19 mouse cellular contexts compared by ENCODE assay signal in genomic region chr3:85308706-85309105, GRCm38 (mm10).
A peak's percentile ranks its signal among the peaks of the same experiment; 100 is the strongest.
DNase-seq lines count a peak whose midpoint lies in the region; ATAC-seq and TF ChIP-seq lines count a peak whose summit lies in the region.
"Had no signal": no experiment of that assay in that cellular context is flagged by ENCODE, and none has a peak within 500 bp of the region (broad histone marks: within the 10 kb centered on the region; RNA-seq: fewer than 3 reads in every experiment).

No protein-coding gene starts in this region.

- WGBS in forebrain, embryonic 14.5 days: 83% methylated on average over 4 of the region's 4 CpGs
- WGBS in forebrain, embryonic 13.5 days: 85% methylated on average over 4 of the region's 4 CpGs
- WGBS in midbrain, postnatal 0 days: 63% methylated on average over 4 of the region's 4 CpGs
- 79% methylated on average over 4 of the region's 4 CpGs for WGBS in midbrain, embryonic 10.5 days

- no peaks in the 10 kb centered on the region for H3K36me3 ChIP-seq in forebrain, embryonic 14.5 days (ENCODE audit: control insufficient read depth, insufficient read depth, low read length)
- H3K36me3 ChIP-seq in forebrain, embryonic 13.5 days (ENCODE audit: poor library complexity, severe bottlenecking): no peaks in the 10 kb centered on the region
- no peaks in the 10 kb centered on the region for H3K36me3 ChIP-seq in midbrain, postnatal 0 days (ENCODE audit: insufficient read depth, low read length)
- no peaks in the 10 kb centered on the region for H3K36me3 ChIP-seq in midbrain, embryonic 10.5 days
- H3K36me3 ChIP-seq: forebrain, embryonic 15.5 days had no signal

- DNase-seq in forebrain, embryonic 14.5 days (ENCODE audit: low spot score): peak; percentile 13
- peak; percentile 27 for DNase-seq in layer of hippocampus, adult 11-12 months (ENCODE audit: low spot score)
- DNase-seq in layer of hippocampus, postnatal 14 days (ENCODE audit: low spot score in 2 of 2): no peak
- peak; percentile 42 for DNase-seq in midbrain, postnatal 0 days (ENCODE audit: low spot score)
- DNase-seq in midbrain, embryonic 10.5 days (ENCODE audit: low spot score): no peak
- peak; percentile 37 for DNase-seq in left cerebral cortex, postnatal 4 days
- DNase-seq in yolk sac, embryonic 10.5 days (ENCODE audit: low spot score): no peak
- DNase-seq: adrenal gland, adult 8-10 months; B cell, adult 2 months; cerebellum, adult 9-10 months; heart, adult 2 months; kidney, adult 11 months; lung, postnatal 14 days had no signal

- no peaks in the 10 kb centered on the region for H3K27me3 ChIP-seq in forebrain, embryonic 14.5 days (replicated peaks; ENCODE audit: control insufficient read depth, insufficient read depth, low read length)
- no peaks in the 10 kb centered on the region for H3K27me3 ChIP-seq in forebrain, embryonic 13.5 days
- no peaks in the 10 kb centered on the region for H3K27me3 ChIP-seq in midbrain, postnatal 0 days (ENCODE audit: insufficient read depth, low read length)
- H3K27me3 ChIP-seq in midbrain, embryonic 10.5 days (ENCODE audit: low read depth, poor library complexity, severe bottlenecking): no peaks in the 10 kb centered on the region
- H3K27me3 ChIP-seq: forebrain, embryonic 15.5 days had no signal

- no peak overlapping the region for H3K27ac ChIP-seq in forebrain, embryonic 14.5 days (ENCODE audit: low read depth, low read length)
- H3K27ac ChIP-seq in forebrain, embryonic 13.5 days: no peak overlapping the region
- no peak overlapping the region for H3K27ac ChIP-seq in midbrain, postnatal 0 days (ENCODE audit: low read depth, low read length)
- no peak overlapping the region for H3K27ac ChIP-seq in midbrain, embryonic 10.5 days (replicated peaks)
- H3K27ac ChIP-seq: forebrain, embryonic 15.5 days; heart, adult 2 months; hindbrain, embryonic 14.5 days; kidney, postnatal 0 days; stomach, postnatal 0 days had no signal

- H3K9me3 ChIP-seq in forebrain, embryonic 14.5 days (replicated peaks; ENCODE audit: control insufficient read depth, low read length): no peaks in the 10 kb centered on the region
- no peaks in the 10 kb centered on the region for H3K9me3 ChIP-seq in forebrain, embryonic 13.5 days (replicated peaks)
- no peaks in the 10 kb centered on the region for H3K9me3 ChIP-seq in midbrain, postnatal 0 days (ENCODE audit: low read length)
- no peaks in the 10 kb centered on the region for H3K9me3 ChIP-seq in midbrain, embryonic 10.5 days (replicated peaks)
- H3K9me3 ChIP-seq: forebrain, embryonic 15.5 days had no signal

- intact Hi-C loops in left cerebral cortex, postnatal 4 days (cut with DNase I): no loop called here

- no peak overlapping the region for H3K9ac ChIP-seq in forebrain, embryonic 14.5 days (ENCODE audit: low read length)
- H3K9ac ChIP-seq in forebrain, embryonic 13.5 days: no peak overlapping the region
- no peak overlapping the region; the same call in 1 of the 2 replicates for H3K9ac ChIP-seq in midbrain, postnatal 0 days (replicated peaks; ENCODE audit: low read length, poor library complexity, severe bottlenecking)
- H3K9ac ChIP-seq: forebrain, embryonic 15.5 days; hindbrain, embryonic 14.5 days had no signal

- no peak for ATAC-seq in forebrain, embryonic 14.5 days
- no peak for ATAC-seq in forebrain, embryonic 13.5 days
- ATAC-seq in midbrain, postnatal 0 days (ENCODE audit: low FRiP score): no peak
- ATAC-seq: forebrain, embryonic 15.5 days had no signal

- no peak for TF ChIP-seq CTCF in midbrain, postnatal 0 days (IDR thresholded peaks at IDR 0.05)

- H3K4me3 ChIP-seq in forebrain, embryonic 14.5 days (ENCODE audit: low read depth, low read length): no peak overlapping the region
- no peak overlapping the region for H3K4me3 ChIP-seq in forebrain, embryonic 13.5 days
- H3K4me3 ChIP-seq in midbrain, postnatal 0 days (ENCODE audit: low read depth, low read length): no peak overlapping the region
- H3K4me3 ChIP-seq in midbrain, embryonic 10.5 days: no peak overlapping the region
- H3K4me3 ChIP-seq: forebrain, embryonic 15.5 days; heart, adult 2 months; megakaryocyte, embryonic 14.5 days had no signal

- H3K4me1 ChIP-seq in forebrain, embryonic 14.5 days (ENCODE audit: control insufficient read depth, insufficient read depth, low read length): no peaks in the 10 kb centered on the region
- H3K4me1 ChIP-seq in forebrain, embryonic 13.5 days: no peaks in the 10 kb centered on the region
- 0 out of 2 replicates have a peak, but pooled peaks cover 3% of the 10 kb centered on the region for H3K4me1 ChIP-seq in midbrain, postnatal 0 days (ENCODE audit: insufficient read depth, low read length)
- peaks cover 7% of the 10 kb centered on the region for H3K4me1 ChIP-seq in midbrain, embryonic 10.5 days
- H3K4me1 ChIP-seq: forebrain, embryonic 15.5 days had no signal

- no peak overlapping the region for H3K4me2 ChIP-seq in forebrain, embryonic 14.5 days (ENCODE audit: low read length)
- no peak overlapping the region for H3K4me2 ChIP-seq in forebrain, embryonic 13.5 days
- no peak overlapping the region for H3K4me2 ChIP-seq in midbrain, postnatal 0 days (ENCODE audit: low read depth, low read length, poor library complexity, severe bottlenecking)
- H3K4me2 ChIP-seq: forebrain, embryonic 15.5 days; hindbrain, embryonic 14.5 days had no signal

Comparison
In these comparisons a context has a peak if more than half of its experiments do, and no peak if none do; other contexts are left out.
1. DNase-seq: peak in forebrain, embryonic 14.5 days (single experiment), layer of hippocampus, adult 11-12 months (single experiment), midbrain, postnatal 0 days (single experiment) and left cerebral cortex, postnatal 4 days (single experiment); none in layer of hippocampus, postnatal 14 days (0 of 2), midbrain, embryonic 10.5 days (single experiment) and yolk sac, embryonic 10.5 days (single experiment).